Mouse (Mus musculus) myocyte (in vitro differentiated cells): ENCODE results near the gene Ldhc.

Experiments
- CEBPB ChIP-seq: IDR thresholded peaks from 2 replicates; pipeline ENCODE4 v1.6.1; 2011; ENCODE audit warnings: mild to moderate bottlenecking, moderate library complexity; ENCODE audit not compliant: poor library complexity, insufficient read depth, severe bottlenecking
- E2F4 ChIP-seq: IDR thresholded peaks from one replicate; pipeline ENCODE4 v1.6.1; 2011; ENCODE audit warnings: mild to moderate bottlenecking, control low read depth, moderate library complexity; ENCODE audit not compliant: insufficient read depth
- MAX ChIP-seq: IDR thresholded peaks from one replicate; pipeline ENCODE4 v1.6.1; 2011; ENCODE audit warnings: low read depth, mild to moderate bottlenecking, control low read depth
- MYOD1 ChIP-seq, 3 experiments: IDR thresholded peaks; one replicate each; pipeline ENCODE4 v1.6.1; 2011; ENCODE audit warnings: control low read depth in 2 of 3, low read depth in 2 of 3, mild to moderate bottlenecking in 2 of 3, moderate library complexity in 1 of 3; ENCODE audit not compliant: insufficient read length in 2 of 3, control insufficient read depth in 1 of 3
- POLR2A ChIP-seq: IDR thresholded peaks from one replicate; pipeline ENCODE4 v1.6.1; 2011; ENCODE audit warnings: low read depth, mild to moderate bottlenecking, control low read depth, moderate library complexity; ENCODE audit not compliant: insufficient read length
- POLR2AphosphoS2 ChIP-seq: IDR thresholded peaks from one replicate; pipeline ENCODE4 v1.6.1; 2011; ENCODE audit warnings: low read depth, control low read depth; ENCODE audit not compliant: insufficient read length
- REST ChIP-seq: IDR thresholded peaks from one replicate; pipeline ENCODE4 v1.6.1; 2011; ENCODE audit warnings: mild to moderate bottlenecking, control low read depth, moderate library complexity; ENCODE audit not compliant: insufficient read depth, insufficient read length
- TCF12 ChIP-seq: IDR thresholded peaks from one replicate; pipeline ENCODE4 v1.6.1; 2011; ENCODE audit warnings: mild to moderate bottlenecking, control low read depth; ENCODE audit not compliant: poor library complexity, insufficient read depth, severe bottlenecking
- TCF3 ChIP-seq: IDR thresholded peaks from one replicate; pipeline ENCODE4 v1.6.1; 2011; ENCODE audit warnings: low read depth, control low read depth; ENCODE audit not compliant: insufficient read length
- USF1 ChIP-seq: IDR thresholded peaks from one replicate; pipeline ENCODE4 v1.6.1; 2011; ENCODE audit warnings: low read depth, mild to moderate bottlenecking, control low read depth, moderate library complexity

DNA sequence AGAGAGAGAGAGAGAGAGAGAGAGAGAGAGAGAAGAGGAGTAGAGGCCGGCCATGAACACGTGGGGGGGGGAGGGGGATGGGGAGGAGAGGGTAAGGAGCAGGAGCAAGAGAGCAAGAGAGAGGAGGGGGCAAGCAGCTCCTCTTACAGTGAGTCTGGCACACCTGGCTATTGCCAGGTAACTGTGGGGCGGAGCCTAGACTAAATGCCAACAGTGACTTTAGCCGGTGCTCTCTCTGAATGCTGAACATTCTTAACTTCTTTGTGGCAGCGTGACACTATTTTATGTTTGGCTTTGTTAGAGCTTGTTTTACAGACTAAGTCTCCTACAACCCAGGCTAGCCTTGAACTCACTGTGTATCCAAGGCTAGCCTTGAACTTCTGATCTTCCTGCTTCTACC, 18.7 kb upstream of the Ldhc start:
- TF ChIP-seq TCF12 (no peak), POLR2AphosphoS2 (no peak), MYOD1 (IDR thresholded peaks at IDR 0.05; ENCODE audit: control insufficient read depth in 1 of 3, insufficient read length in 2 of 3, low read depth in 2 of 3) (no peak), POLR2A (no peak), USF1 (no peak), MAX (no peak), E2F4 (no peak), CEBPB (no peak), REST (no peak), TCF3 (no peak)
